In the genomic region with DNA sequence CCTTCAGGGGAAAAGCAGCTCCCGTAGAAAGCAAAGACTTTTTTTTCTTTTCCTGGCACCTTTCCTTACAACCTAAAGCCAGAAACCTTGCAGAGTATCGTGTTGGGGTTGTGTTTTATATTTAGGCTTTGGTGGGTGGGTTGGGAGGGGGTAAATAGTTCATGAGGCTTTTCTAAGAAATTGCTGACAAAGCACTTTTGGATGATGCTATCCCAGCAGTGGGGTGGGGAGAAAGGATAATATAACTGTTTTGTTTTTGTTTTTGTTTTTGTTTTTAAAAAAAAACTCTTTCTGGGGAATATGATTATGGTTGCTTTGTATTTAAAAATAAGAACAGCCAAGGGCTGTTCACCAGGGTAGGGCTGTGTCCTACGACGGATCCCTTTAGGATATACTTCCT, we compare ENCODE assay signal across 26 mouse cellular contexts. TPM values are rescaled to one million over a fixed set of nuclear protein-coding genes. Genes with fewer than 3 reads are reported as not detected.
"Had no signal": no experiment of that assay in that cellular context is flagged by ENCODE, and none has a peak within 500 bp of the region (broad histone marks: within the 10 kb centered on the region; RNA-seq: fewer than 3 reads in every experiment).

No protein-coding gene starts in this region.

- ATAC-seq: forebrain, embryonic 13.5 days; forebrain, embryonic 14.5 days; forebrain, embryonic 15.5 days; forebrain, embryonic 16.5 days; forebrain, postnatal 0 days had no signal

- H3K4me2 ChIP-seq: embryonic facial prominence, embryonic 12.5 days; embryonic facial prominence, embryonic 13.5 days; embryonic facial prominence, embryonic 15.5 days; forebrain, embryonic 12.5 days; forebrain, embryonic 13.5 days; forebrain, embryonic 15.5 days had no signal

- H3K4me1 ChIP-seq: forebrain, embryonic 15.5 days had no signal

- H3K27ac ChIP-seq: embryonic facial prominence, embryonic 10.5 days; embryonic facial prominence, embryonic 12.5 days; embryonic facial prominence, embryonic 13.5 days; embryonic facial prominence, embryonic 15.5 days; forebrain, embryonic 10.5 days; forebrain, embryonic 12.5 days; forebrain, embryonic 13.5 days; forebrain, embryonic 15.5 days; gastrocnemius, adult 2 months; heart, adult 2 months; heart, embryonic 10.5 days had no signal

- DNase-seq: cerebellum, adult 9-11 months; cerebellum, postnatal 10 days; cerebellum, postnatal 14 days; cerebellum, postnatal 25 days; cerebellum, postnatal 36 days; embryo, embryonic 11 days; forebrain, postnatal 0 days; gastrocnemius, adult 2 months; gastrocnemius, postnatal 10 days; gastrocnemius, postnatal 14 days; gastrocnemius, postnatal 25 days; gastrocnemius, postnatal 36 days; heart, adult 11 months; heart, adult 2 months had no signal

- H3K27me3 ChIP-seq: embryonic facial prominence, embryonic 12.5 days; embryonic facial prominence, embryonic 13.5 days; embryonic facial prominence, embryonic 15.5 days; forebrain, embryonic 13.5 days; forebrain, embryonic 15.5 days had no signal

- H3K9me3 ChIP-seq: embryonic facial prominence, embryonic 10.5 days; embryonic facial prominence, embryonic 12.5 days; embryonic facial prominence, embryonic 13.5 days; embryonic facial prominence, embryonic 15.5 days; forebrain, embryonic 10.5 days; forebrain, embryonic 12.5 days; forebrain, embryonic 13.5 days; forebrain, embryonic 15.5 days; heart, embryonic 10.5 days had no signal

- H3K4me3 ChIP-seq: embryonic facial prominence, embryonic 10.5 days; embryonic facial prominence, embryonic 12.5 days; embryonic facial prominence, embryonic 13.5 days; embryonic facial prominence, embryonic 15.5 days; erythroblast, embryonic 14.5 days; forebrain, embryonic 10.5 days; forebrain, embryonic 12.5 days; forebrain, embryonic 13.5 days; forebrain, embryonic 15.5 days; gastrocnemius, adult 2 months; heart, adult 2 months; heart, embryonic 10.5 days had no signal

- H3K9ac ChIP-seq: embryonic facial prominence, embryonic 12.5 days; embryonic facial prominence, embryonic 13.5 days; embryonic facial prominence, embryonic 15.5 days; forebrain, embryonic 12.5 days; forebrain, embryonic 13.5 days; forebrain, embryonic 15.5 days; forebrain, postnatal 0 days had no signal

- H3K36me3 ChIP-seq: embryonic facial prominence, embryonic 10.5 days; embryonic facial prominence, embryonic 12.5 days; embryonic facial prominence, embryonic 13.5 days; embryonic facial prominence, embryonic 15.5 days; forebrain, embryonic 10.5 days; forebrain, embryonic 12.5 days; forebrain, embryonic 15.5 days; heart, embryonic 10.5 days had no signal

RNA-seq across cellular contexts. Expression of a gene that starts 38.5 kb away (rescaled TPM):
- polyA plus RNA-seq: erythroblast, embryonic 14.5 days had no signal
